Comparison of ENCODE assay signal across 8 mouse cellular contexts in the genomic region with DNA sequence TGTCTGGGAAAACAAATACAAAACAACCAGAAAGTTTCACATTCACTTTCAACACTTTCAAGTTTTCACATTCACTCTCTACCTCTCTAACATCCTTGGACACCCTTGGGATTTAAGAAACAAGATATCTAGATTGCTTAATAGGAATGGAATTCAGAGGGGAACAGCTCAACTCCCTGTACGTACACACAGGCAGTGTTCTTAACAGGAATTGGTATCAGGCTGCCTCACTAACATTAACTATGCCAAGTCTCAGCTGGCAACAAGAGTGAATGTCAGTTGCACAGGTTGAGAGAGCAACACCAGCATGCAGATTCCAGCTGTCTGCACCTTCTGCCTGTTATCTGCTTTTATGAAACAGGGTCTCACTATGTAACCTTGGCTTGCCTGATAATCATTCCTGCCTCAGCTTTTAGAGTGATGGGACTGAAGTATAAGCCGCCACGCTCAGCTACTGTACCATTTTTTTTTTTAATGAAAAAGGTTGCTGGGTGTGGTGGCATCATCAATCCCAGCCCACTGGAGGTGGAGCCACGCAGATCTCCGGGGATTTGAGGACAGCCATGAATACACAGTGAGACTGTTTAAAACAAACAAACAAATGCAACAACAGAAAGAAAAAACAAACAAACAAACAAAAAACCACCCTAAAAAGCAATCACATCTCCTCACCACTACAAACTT. TPM values are rescaled to one million over a fixed set of nuclear protein-coding genes. Genes with fewer than 3 reads are reported as not detected.
DNase-seq lines count a peak whose midpoint lies in the region; ATAC-seq and TF ChIP-seq lines count a peak whose summit lies in the region.

No protein-coding gene starts in this region.

- peak; percentile 83 for DNase-seq in heart, adult 11 months
- DNase-seq in heart, postnatal 36 days, result no peak
- DNase-seq in A20 (ENCODE audit: low read depth, low spot score), result peak; percentile 55
- DNase-seq in urinary bladder, postnatal 4 days (ENCODE audit: low spot score in 2 of 2), result no peak
- DNase-seq in urinary bladder, postnatal 14 days (ENCODE audit: low spot score), result no peak
- no peak for DNase-seq in natural killer cell, adult 2 months (ENCODE audit: low spot score in 2 of 2)

- no peaks in the 10 kb centered on the region for H3K27me3 ChIP-seq in embryonic facial prominence, embryonic 13.5 days
- H3K27me3 ChIP-seq in intestine, postnatal 0 days (replicated peaks; ENCODE audit: control insufficient read depth, insufficient read depth, low read length), result no peaks in the 10 kb centered on the region

- 63% methylated on average over 5 of the region's 5 CpGs for WGBS in embryonic facial prominence, embryonic 13.5 days
- WGBS in intestine, postnatal 0 days, result 51% methylated on average over 5 of the region's 5 CpGs

- peak overlapping the region; percentile 87 for H3K4me3 ChIP-seq in embryonic facial prominence, embryonic 13.5 days
- 0 out of 2 replicates have a peak overlapping the region, but pooled peaks have one; percentile 82 for H3K4me3 ChIP-seq in intestine, postnatal 0 days (ENCODE audit: low read depth, low read length)

- H3K9me3 ChIP-seq in embryonic facial prominence, embryonic 13.5 days, result no peaks in the 10 kb centered on the region
- H3K9me3 ChIP-seq in intestine, postnatal 0 days (ENCODE audit: control insufficient read depth), result no peaks in the 10 kb centered on the region

- 0 out of 2 replicates have a peak overlapping the region, but pooled peaks have one; percentile 83 for H3K9ac ChIP-seq in embryonic facial prominence, embryonic 13.5 days
- H3K9ac ChIP-seq in intestine, postnatal 0 days (ENCODE audit: low read depth, low read length), result no peak overlapping the region

- peaks cover 20% of the 10 kb centered on the region for H3K36me3 ChIP-seq in embryonic facial prominence, embryonic 13.5 days
- H3K36me3 ChIP-seq in intestine, postnatal 0 days (ENCODE audit: control insufficient read depth, insufficient read depth), result peaks cover 23% of the 10 kb centered on the region

- 0 out of 2 replicates have a peak overlapping the region, but pooled peaks have one; percentile 4 for H3K27ac ChIP-seq in embryonic facial prominence, embryonic 13.5 days
- no peak overlapping the region for H3K27ac ChIP-seq in intestine, postnatal 0 days (ENCODE audit: low read depth, low read length)

- peaks cover 23% of the 10 kb centered on the region for H3K4me1 ChIP-seq in embryonic facial prominence, embryonic 13.5 days
- H3K4me1 ChIP-seq in intestine, postnatal 0 days (replicated peaks; ENCODE audit: control insufficient read depth, insufficient read depth, low read length), result peaks cover 8% of the 10 kb centered on the region; the same call in 1 of the 2 replicates

- TF ChIP-seq CTCF in intestine, postnatal 0 days (IDR thresholded peaks at IDR 0.05; ENCODE audit: low read depth), result no peak

- intact Hi-C loops in heart, postnatal 36 days (cut with DNase I), result no loop called here

- ATAC-seq in embryonic facial prominence, embryonic 13.5 days (ENCODE audit: insufficient number of reproducible peaks, insufficient read depth, low FRiP score, low TSS enrichment, low read depth), result no peak
- ATAC-seq in intestine, postnatal 0 days, result no peak

- peak overlapping the region; percentile 83 for H3K4me2 ChIP-seq in embryonic facial prominence, embryonic 13.5 days
- peak overlapping the region; percentile 72 for H3K4me2 ChIP-seq in intestine, postnatal 0 days (replicated peaks; ENCODE audit: low read depth)

RNA-seq across cellular contexts. Expression of a gene that starts 4.4 kb away (rescaled TPM):
- total RNA-seq in heart, postnatal 36 days (2021), result 100 to 1,000 TPM; 107 TPM
- polyA plus RNA-seq in embryonic facial prominence, embryonic 13.5 days (2015; fragmentation: Nextera tagmentation; extraction: Ambion mirVana), result 90.4 and 109 TPM in 2 replicates
- polyA plus RNA-seq in intestine, postnatal 0 days (2015; fragmentation: Nextera tagmentation; extraction: Ambion mirVana), result 71.8 and 75.7 TPM in 2 replicates

RNA-seq across cellular contexts. Expression of a gene that starts 42.6 kb away (rescaled TPM):
- under 1 TPM; 0.44 to 0.65 TPM for total RNA-seq in heart, postnatal 36 days (2021)
- 49.7 and 52.0 TPM in 2 replicates for polyA plus RNA-seq in embryonic facial prominence, embryonic 13.5 days (2015; fragmentation: Nextera tagmentation; extraction: Ambion mirVana)
- polyA plus RNA-seq in intestine, postnatal 0 days (2015; fragmentation: Nextera tagmentation; extraction: Ambion mirVana), result 8.3 and 8.7 TPM in 2 replicates

RNA-seq across cellular contexts. Expression of a gene that starts 42.9 kb away (rescaled TPM):
- total RNA-seq in heart, postnatal 36 days (2021), result 10 to 100 TPM; 12.3 to 17.8 TPM
- polyA plus RNA-seq in embryonic facial prominence, embryonic 13.5 days (2015; fragmentation: Nextera tagmentation; extraction: Ambion mirVana), result 161 and 175 TPM in 2 replicates
- 70.3 and 71.2 TPM in 2 replicates for polyA plus RNA-seq in intestine, postnatal 0 days (2015; fragmentation: Nextera tagmentation; extraction: Ambion mirVana)

Comparison
In these comparisons a context has a peak if more than half of its experiments do, and no peak if none do; other contexts are left out.
1. DNase-seq: peak in heart, adult 11 months (single experiment) and A20 (single experiment); none in heart, postnatal 36 days (0 of 2), urinary bladder, postnatal 4 days (0 of 2), urinary bladder, postnatal 14 days (single experiment) and natural killer cell, adult 2 months (0 of 2).